Mouse (Mus musculus) kidney, adult 18-20 months (tissue): ENCODE measurements at regions not wholly inside any gene's neighbourhood (a gene's known extent, or its start where the extent isn't known, plus 50 kb on each side); places are given as distances from the start of the nearest gene placed in this dataset.

ENCODE experiments used
- DNase-seq: peaks from one replicate; pipeline ENCODE4 v3.0.0; 2021

DNA sequence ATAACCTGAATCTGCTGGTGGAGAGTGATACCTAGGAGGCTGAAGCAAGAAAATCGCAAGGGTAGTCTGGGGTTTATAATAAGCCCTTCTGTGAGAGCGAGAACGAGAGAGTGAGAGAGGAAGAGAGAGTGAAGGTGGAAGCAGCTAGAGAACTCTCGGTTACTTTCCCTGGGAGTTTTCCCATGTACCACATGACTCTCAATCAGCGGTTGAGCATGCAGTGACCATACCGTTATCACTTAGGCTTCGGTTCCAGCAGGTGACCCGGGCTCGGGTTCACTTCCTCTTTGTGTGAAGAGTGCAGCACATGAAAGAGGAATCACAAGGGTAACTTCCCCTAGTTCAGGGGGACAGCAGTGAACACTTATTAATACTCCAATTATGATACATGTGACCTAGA lies 61.2 kb upstream of the Zc3h12c start:
- DNase-seq: no peak

DNA sequence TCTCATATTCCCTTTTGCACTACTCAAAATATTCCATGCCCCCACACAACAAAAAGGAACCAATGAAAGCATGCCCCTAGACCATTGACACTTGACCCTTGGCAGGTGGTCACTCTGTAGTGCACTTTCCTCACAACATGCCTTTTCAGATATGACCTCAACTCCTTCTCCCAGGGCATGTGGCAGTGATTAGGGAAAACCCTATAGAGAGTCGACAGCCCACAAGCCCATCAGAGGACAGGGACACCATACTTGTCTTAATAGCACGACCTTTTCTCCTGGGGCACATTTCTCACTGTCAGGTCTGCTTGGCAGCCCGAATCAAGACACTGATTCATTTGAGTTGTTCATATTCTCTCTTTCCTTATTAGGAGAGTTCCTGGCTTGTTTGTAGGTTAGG lies 57.3 kb upstream of the Zc3h12c start:
- no peak for DNase-seq

DNA sequence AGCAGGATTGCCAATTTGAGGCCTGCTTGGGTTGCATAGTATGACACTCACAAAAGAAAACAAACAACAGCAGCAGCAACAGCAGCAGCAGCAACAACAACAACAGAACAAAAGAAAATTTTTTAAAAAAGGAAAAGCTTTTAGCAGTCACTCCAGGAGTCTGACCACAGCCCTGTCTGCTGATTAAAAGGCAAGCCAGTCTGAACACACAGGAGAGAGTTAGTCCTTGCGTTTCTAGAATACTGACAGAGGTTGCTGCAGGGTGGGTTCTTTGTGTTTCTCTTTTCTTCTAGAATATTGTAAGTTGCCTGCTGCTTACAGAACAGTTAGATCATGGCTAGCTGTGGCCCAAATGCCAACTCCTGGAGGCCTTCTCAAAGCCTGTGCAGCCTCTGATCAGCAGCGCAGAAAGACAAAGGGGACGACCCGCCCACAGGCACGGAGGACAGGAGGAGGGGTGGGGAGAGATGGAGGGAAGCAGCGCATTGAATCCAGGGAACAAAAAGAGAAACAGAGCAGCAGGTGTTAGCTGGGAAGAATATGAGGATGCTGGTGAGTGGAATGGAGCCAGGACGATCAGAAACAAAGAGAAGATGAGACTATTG lies 55.2 kb upstream of the Zc3h12c start:
- DNase-seq: no peak
